Mouse (Mus musculus): ENCODE results near the gene Jmjd8.

Gene Jmjd8

GRCm38 (mm10) chr17:25875171-25876136 lies 46.8 kb downstream of the Jmjd8 start:
- peak; percentile 80; the same call in 1 of the 2 replicates for ATAC-seq (ENCODE audit: insufficient number of reproducible peaks, low FRiP score, low TSS enrichment)

- ATAC-seq (ENCODE audit: insufficient number of reproducible peaks, low FRiP score, low TSS enrichment): no peak
Observed at GRCm38 (mm10) chr17:25876347-25876915, 47.8 kb downstream of the Jmjd8 start.

- ATAC-seq (ENCODE audit: insufficient number of reproducible peaks, low FRiP score, low TSS enrichment): no peak
Observed at GRCm38 (mm10) chr17:25877025-25877424, 48.4 kb downstream of the Jmjd8 start.

GRCm38 (mm10) chr17:25877741-25878610 lies 49.3 kb downstream of the Jmjd8 start:
- no peak for ATAC-seq (ENCODE audit: insufficient number of reproducible peaks, low FRiP score, low TSS enrichment)

- no peak for ATAC-seq (ENCODE audit: insufficient number of reproducible peaks, low FRiP score, low TSS enrichment)
Observed at GRCm38 (mm10) chr17:25878611-25879180, 50.0 kb downstream of the Jmjd8 start.

- ATAC-seq (ENCODE audit: insufficient number of reproducible peaks, low FRiP score, low TSS enrichment): no peak
Observed at GRCm38 (mm10) chr17:25879261-25879660, 50.6 kb downstream of the Jmjd8 start.

- no peak for ATAC-seq (ENCODE audit: insufficient number of reproducible peaks, low FRiP score, low TSS enrichment)
Observed at GRCm38 (mm10) chr17:25879750-25880149, 51.1 kb downstream of the Jmjd8 start.

- no peak for ATAC-seq (ENCODE audit: insufficient number of reproducible peaks, low FRiP score, low TSS enrichment)
Observed at GRCm38 (mm10) chr17:25880196-25880910, 51.7 kb downstream of the Jmjd8 start, which contains the start of gene Wfikkn1. Gene Wfikkn1 (minus strand): TSS chr17:25880858.

- ATAC-seq (ENCODE audit: insufficient number of reproducible peaks, low FRiP score, low TSS enrichment): no peak
Observed at GRCm38 (mm10) chr17:25880913-25881641, 52.4 kb downstream of the Jmjd8 start.

Measured in cerebellum, adult (tissue).